8 mouse cellular contexts compared by ENCODE assay signal in genomic region chr3:84048729-84049175, GRCm38 (mm10). TPM values are rescaled to one million over a fixed set of nuclear protein-coding genes. Genes with fewer than 3 reads are reported as not detected.
A peak's percentile ranks its signal among the peaks of the same experiment; 100 is the strongest.
DNase-seq lines count a peak whose midpoint lies in the region; TF ChIP-seq lines count a peak whose summit lies in the region.

No protein-coding gene starts in this region.

- no peak overlapping the region for H3K4me3 ChIP-seq in myocyte

- no peaks in the 10 kb centered on the region for H3K36me3 ChIP-seq in myocyte (ENCODE audit: control insufficient read depth, insufficient read depth)

- DNase-seq in urinary bladder, postnatal 36 days (ENCODE audit: low spot score in 2 of 2): peak; percentile 13 to 72
- DNase-seq in urinary bladder, postnatal 10 days (ENCODE audit: low spot score): no peak
- peak; percentile 57 for DNase-seq in gastrocnemius, adult 18-20 months (ENCODE audit: low spot score)
- DNase-seq in kidney, postnatal 4 days: peak; percentile 63 to 70
- DNase-seq in cerebellum, postnatal 14 days: no peak
- no peak for DNase-seq in frontal cortex, postnatal 25 days (ENCODE audit: low spot score in 2 of 2)
- DNase-seq in left cerebral cortex, adult 18-20 months (ENCODE audit: low spot score in 2 of 2): no peak

- TF ChIP-seq POLR2A in myocyte (IDR thresholded peaks at IDR 0.05; ENCODE audit: insufficient read length, low read depth): no peak

- H3K79me2 ChIP-seq in myocyte (ENCODE audit: control insufficient read depth, insufficient read depth): no peaks in the 10 kb centered on the region

- peak overlapping the region; percentile 38 for H3K4me2 ChIP-seq in myocyte (ENCODE audit: low read depth)

- no peaks in the 10 kb centered on the region for H3K27me3 ChIP-seq in myocyte (ENCODE audit: control insufficient read depth, insufficient read depth, insufficient read length)

- no peak overlapping the region for H3ac ChIP-seq in myocyte (ENCODE audit: control insufficient read depth, insufficient read length)

TF ChIP-seq in myocyte, 11 proteins besides CTCF, POLR2A, EP300 and RAD21:
- TF ChIP-seq MAX (IDR thresholded peaks at IDR 0.05; ENCODE audit: low read depth): no peak
- no peak for TF ChIP-seq MYOD1 (IDR thresholded peaks at IDR 0.05; ENCODE audit: control insufficient read depth in 1 of 3, insufficient read length in 2 of 3, low read depth in 2 of 3)
- TF ChIP-seq E2F4 (IDR thresholded peaks at IDR 0.05; ENCODE audit: insufficient read depth): no peak
- TF ChIP-seq REST (IDR thresholded peaks at IDR 0.05; ENCODE audit: insufficient read depth, insufficient read length): no peak
- no peak for TF ChIP-seq TCF3 (IDR thresholded peaks at IDR 0.05; ENCODE audit: insufficient read length, low read depth)
- no peak for TF ChIP-seq TCF12 (IDR thresholded peaks at IDR 0.05; ENCODE audit: insufficient read depth, poor library complexity, severe bottlenecking)
- no peak for TF ChIP-seq POLR2AphosphoS2 (IDR thresholded peaks at IDR 0.05; ENCODE audit: insufficient read length, low read depth)
- no peak for TF ChIP-seq MYOG (IDR thresholded peaks at IDR 0.05; ENCODE audit: control insufficient read depth in 1 of 3, insufficient read depth in 1 of 3, insufficient read length in 2 of 3, low read depth in 2 of 3)
- TF ChIP-seq USF1 (IDR thresholded peaks at IDR 0.05; ENCODE audit: low read depth): no peak
- no peak for TF ChIP-seq CEBPB (IDR thresholded peaks at IDR 0.05; ENCODE audit: insufficient read depth, poor library complexity, severe bottlenecking)
- no peak for TF ChIP-seq SRF (IDR thresholded peaks at IDR 0.05; ENCODE audit: control insufficient read depth, insufficient read length, low read depth)

RNA-seq across cellular contexts. Expression of gene Tmem131l, which starts 8.8 kb away (rescaled TPM):
- total RNA-seq in gastrocnemius, adult 18-20 months (2021): 10 to 100 TPM; 10.6 to 13.5 TPM
- 11.0 TPM for polyA plus RNA-seq in myocyte (2012; fragmentation: generic; extraction: Trizol)
- total RNA-seq in left cerebral cortex, adult 18-20 months (2021): 10 to 100 TPM; 18.2 to 18.6 TPM

Comparison
In these comparisons a context has a peak if more than half of its experiments do, and no peak if none do; other contexts are left out.
1. DNase-seq: peak in urinary bladder, postnatal 36 days (2 of 2), gastrocnemius, adult 18-20 months (single experiment) and kidney, postnatal 4 days (2 of 2); none in urinary bladder, postnatal 10 days (single experiment), cerebellum, postnatal 14 days (0 of 2), frontal cortex, postnatal 25 days (0 of 2) and left cerebral cortex, adult 18-20 months (0 of 2).